Mouse (Mus musculus) layer of hippocampus, postnatal 14 days (tissue): Measurements from ENCODE around the gene Phtf2. TPM values are rescaled to one million over a fixed set of nuclear protein-coding genes. Genes with fewer than 3 reads are reported as not detected.
A peak's percentile ranks its signal among the peaks of the same experiment; 100 is the strongest.
"Not testable (repeated sequence)": the region's sequence is repeated elsewhere in the genome, so short reads cannot be mapped to it uniquely, and the experiment has no call there.

Experiments
- DNase-seq, 2 experiments: peaks; one replicate each; pipeline ENCODE4 v3.0.0; 2021 to 2022; ENCODE audit warnings: low spot score in 2 of 2, mixed read lengths in 1 of 2
- total RNA-seq, 2 experiments: library from RNA; stranded (reverse); gene quantifications; 2 replicates each; pipeline ENCODE4 v1.2.3; 2021

Phtf2 gene
- total RNA-seq, 2 experiments from 2014 or later: 15.6 to 16.6 TPM

GRCm38 (mm10) chr5:20778274-20778984 is 103.5 kb downstream of the Phtf2 start:
- DNase-seq: no peak

DNA sequence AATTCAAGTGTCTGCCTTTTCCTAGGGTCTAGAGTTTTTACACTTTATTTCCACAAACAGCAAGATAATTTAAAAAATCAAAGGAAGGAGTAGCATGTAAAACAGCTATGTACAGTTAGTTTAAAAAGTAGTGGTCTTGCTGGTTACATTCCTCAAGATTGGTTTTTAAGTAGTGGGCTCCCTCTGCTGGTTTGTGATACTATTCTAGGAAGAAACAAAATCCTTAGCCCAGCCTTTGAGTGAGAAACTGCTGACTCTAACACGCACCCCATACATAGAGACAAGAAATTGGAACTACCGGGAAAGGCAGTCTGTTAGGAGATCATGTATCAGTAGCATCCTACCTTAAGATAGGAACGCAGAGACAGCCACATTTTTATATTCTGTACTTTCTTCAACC is 108.6 kb downstream of the Phtf2 start:
- DNase-seq: peak in 1 of 2 experiments; percentile 70

- no peak for DNase-seq
Observed at GRCm38 (mm10) chr5:20765365-20765920, 116.5 kb downstream of the Phtf2 start.

DNA sequence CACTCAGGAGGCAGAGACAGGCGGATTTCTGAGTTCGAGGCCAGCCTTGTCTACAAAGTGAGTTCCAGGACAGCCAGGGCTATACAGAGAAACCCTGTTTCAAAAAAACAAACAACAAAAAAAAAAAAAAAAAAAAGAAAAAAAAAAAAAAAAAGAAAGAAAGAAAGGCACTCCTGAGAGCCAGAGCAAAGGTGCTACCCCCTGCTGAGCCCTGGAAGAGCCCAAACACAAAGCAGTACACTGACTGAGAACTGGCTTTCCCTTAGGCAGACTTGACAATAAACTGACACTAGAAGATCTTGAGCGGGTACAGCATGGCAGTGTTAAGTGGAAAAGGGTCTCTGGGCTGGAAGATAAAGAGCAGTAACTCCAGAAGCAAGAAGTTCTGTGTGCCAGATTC is 119.5 kb downstream of the Phtf2 start:
- not testable (repeated sequence) for DNase-seq

- DNase-seq: no peak
Observed at GRCm38 (mm10) chr5:20760368-20761162, 121.4 kb downstream of the Phtf2 start.

DNA sequence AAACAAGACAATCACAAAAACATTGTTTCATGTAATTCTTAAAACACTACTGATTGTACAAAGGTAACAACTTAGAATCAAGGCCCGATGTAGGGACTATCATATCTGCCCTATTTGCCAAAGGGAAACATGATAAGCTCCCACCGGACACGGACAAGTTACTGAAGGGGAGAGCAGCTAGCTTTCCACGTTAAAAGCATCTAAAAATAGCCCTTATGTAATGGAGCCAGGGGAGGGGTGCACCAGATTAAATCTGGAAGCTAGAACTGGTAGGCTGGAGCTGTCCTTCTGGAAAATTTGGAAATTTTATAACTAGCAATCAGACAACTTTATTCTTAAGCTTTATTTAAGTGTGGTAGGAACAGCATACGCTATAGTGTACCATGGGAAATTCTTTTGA is 122.2 kb downstream of the Phtf2 start:
- no peak for DNase-seq

DNA sequence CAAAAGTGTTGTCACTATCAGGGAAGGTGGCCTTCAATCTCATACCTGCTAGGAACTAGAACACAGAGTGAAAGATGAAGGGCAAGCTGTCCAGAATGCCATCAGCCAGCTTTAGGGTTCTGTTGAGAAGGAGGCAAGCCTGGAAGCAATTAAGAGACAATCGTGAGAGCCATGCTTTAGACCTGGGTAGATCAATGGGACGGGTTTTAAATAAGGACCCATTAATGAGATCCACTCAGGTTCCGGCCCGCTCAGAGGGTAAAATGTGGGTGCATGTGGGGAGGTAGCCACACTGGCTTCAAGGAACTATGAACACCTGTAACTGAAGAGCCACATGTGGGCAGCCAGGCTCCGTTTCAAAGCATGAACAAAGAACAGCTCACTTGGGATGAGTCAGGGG is 128.0 kb downstream of the Phtf2 start:
- DNase-seq: no peak

- no peak for DNase-seq
Observed at GRCm38 (mm10) chr5:20753096-20753495, 128.8 kb downstream of the Phtf2 start.

DNA sequence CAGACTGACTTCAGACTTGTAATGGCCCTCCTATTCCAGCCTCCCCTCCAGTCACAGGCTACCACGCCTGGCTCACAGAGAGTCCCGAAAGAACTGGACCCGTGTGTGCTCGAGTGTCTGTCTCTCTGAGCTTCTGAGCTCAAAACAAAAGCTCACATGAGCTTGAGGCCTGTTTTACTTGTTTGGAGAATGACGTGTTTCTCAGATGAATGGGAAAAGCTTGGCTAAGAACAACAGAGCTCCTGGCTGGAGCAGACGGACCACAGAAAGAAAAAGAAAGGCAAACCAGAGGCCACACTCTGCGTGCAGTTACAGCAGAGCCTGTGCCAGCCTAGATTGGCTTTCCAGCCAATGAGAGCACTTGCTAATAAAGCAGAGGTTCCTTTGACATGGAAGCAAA is 130.2 kb downstream of the Phtf2 start:
- peak in 1 of 2 experiments; percentile 47 for DNase-seq

- no peak for DNase-seq
Observed at GRCm38 (mm10) chr5:20751000-20751399, 130.9 kb downstream of the Phtf2 start.

DNA sequence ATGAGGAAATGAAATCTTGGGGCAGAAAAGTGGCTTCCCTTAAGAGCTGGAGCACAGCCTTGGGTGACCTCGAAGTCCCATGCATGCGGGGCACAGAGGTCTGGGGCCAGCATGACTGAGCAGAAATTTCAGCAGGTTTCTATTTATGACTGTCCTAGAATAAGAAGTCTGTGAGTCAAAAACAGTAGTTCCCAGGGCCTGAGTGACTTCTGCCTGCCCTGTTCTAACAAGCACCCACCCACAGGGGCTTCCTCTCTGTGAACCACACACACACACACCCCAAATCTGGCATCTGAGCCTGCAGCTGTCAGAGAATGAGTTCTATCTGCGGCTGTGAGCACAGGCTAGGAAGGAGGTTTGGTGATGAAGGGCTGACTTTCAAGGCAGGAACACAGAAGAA is 132.4 kb downstream of the Phtf2 start:
- no peak for DNase-seq

DNA sequence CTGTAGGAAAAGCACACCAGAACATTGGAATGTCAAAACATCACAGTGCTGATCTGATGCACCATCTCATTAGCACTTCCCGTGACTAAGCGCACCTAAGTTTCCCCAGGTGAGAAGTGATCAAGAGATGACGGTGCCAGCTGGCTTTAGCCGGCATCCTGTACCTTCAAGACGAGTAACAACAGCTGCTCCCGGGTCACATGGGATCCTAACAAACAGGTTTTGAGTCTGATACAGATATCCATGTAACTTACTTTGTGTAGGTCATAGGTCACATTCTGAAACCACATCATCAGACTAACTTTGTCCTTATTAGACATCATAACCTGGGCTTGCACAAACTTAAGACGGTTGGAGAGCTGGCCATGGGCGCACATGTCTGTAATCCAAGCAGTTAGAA is 133.1 kb downstream of the Phtf2 start:
- DNase-seq: no peak

DNA sequence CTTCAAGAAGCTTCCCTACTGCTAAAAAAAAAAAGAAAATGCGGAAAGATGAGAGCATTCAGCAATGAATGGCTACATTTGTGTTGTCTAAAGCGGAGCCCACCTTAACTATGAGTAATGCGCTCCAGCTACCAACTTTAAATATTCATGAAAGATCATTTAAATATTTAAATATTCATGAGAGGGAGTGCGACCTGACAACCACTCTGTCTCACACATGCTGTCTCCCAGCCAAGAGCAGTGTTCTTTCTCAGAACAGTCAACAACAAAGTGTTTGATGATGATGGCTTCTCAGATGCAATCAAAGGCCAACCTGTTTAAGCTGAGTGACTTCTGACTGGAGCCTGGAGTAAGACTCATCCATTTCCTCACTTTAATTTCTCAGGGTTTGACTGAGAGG is 133.8 kb downstream of the Phtf2 start:
- DNase-seq: no peak

GRCm38 (mm10) chr5:20741936-20742335 is 140.0 kb downstream of the Phtf2 start:
- no peak for DNase-seq

- no peak for DNase-seq
Observed at GRCm38 (mm10) chr5:20741193-20741592, 140.7 kb downstream of the Phtf2 start.

GRCm38 (mm10) chr5:20738795-20739194 is 143.1 kb downstream of the Phtf2 start:
- no peak for DNase-seq

DNA sequence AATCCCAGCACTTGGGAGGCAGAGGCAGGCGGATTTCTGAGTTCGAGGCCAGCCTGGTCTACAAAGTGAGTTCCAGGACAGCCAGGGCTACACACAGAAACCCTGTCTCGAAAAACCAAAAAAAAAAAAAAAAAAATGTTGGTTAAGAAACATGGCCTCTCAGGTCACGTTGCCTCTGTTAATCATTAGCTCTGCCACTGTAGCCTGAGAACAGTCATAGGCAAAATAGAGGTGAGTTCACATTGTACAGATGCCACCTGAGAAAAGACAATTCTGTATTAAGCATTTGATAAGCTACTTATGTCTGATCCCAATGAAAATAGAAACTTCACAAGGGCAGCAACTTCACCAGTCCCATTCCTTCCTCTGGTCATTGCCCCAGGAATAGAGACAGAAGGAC is 158.7 kb downstream of the Phtf2 start:
- DNase-seq: not testable (repeated sequence)

GRCm38 (mm10) chr5:20720201-20720900 is 161.6 kb downstream of the Phtf2 start:
- peak in 1 of 2 experiments; percentile 15 for DNase-seq

- not testable (repeated sequence) for DNase-seq
Observed at GRCm38 (mm10) chr5:20715980-20716379, 165.9 kb downstream of the Phtf2 start.

- DNase-seq: not testable (repeated sequence)
Observed at GRCm38 (mm10) chr5:20714619-20715018, 167.3 kb downstream of the Phtf2 start.

- not testable (repeated sequence) for DNase-seq
Observed at GRCm38 (mm10) chr5:20710845-20711244, 171.1 kb downstream of the Phtf2 start.
